Mouse (Mus musculus) T-helper 2 cell (primary cell): ENCODE data around the gene Cdc42bpa.

ENCODE experiments used
- in situ Hi-C: fragments of 300-600 bp; cut with MboI, MseI; formaldehyde crosslinking; loops from one replicate; pipeline ENCODE4 v1.15.1; 2025; ENCODE audit warnings: high pct_unique_total_duplicates

Cdc42bpa gene

DNA sequence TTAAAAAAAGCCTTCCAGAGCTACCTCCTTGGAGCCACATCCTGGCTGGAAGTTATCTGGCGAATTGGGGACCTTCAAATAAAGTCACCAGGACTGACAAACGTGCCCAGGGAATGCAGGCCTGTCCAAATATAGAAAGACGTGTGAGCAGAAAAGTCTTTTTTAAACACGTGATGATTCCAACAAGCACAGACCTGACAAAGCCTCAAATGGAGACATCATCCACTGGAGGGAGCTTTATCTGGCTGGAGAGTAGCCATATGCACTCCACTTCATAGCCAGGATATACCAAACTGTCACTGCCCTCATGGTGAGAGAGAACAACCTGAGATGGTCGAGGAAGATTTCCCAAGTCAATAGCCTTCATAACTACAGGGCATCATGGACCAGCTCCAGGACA, 225.6 kb downstream of the Cdc42bpa start:
- in situ Hi-C loops, result no loop called here

DNA sequence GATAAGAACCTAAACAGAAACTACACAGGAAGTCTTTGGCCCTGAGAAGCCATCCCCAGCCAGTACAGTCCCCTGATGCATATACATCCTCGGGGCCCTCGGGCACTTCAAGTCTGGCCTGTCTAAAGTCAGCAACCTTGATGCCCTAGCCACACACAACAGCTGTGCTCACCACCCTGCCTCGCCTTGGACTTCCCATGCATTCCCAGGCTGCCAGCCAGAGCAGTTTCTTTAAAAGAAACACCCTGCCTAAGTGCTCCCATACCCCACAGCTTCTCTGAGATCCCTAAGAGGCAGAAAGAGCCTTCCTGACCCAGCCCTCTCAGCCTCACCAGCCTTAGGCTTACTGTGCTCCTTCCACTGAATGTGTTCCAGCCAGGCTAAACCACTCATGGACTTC, 226.1 kb downstream of the Cdc42bpa start:
- in situ Hi-C loops, result no loop called here

DNA sequence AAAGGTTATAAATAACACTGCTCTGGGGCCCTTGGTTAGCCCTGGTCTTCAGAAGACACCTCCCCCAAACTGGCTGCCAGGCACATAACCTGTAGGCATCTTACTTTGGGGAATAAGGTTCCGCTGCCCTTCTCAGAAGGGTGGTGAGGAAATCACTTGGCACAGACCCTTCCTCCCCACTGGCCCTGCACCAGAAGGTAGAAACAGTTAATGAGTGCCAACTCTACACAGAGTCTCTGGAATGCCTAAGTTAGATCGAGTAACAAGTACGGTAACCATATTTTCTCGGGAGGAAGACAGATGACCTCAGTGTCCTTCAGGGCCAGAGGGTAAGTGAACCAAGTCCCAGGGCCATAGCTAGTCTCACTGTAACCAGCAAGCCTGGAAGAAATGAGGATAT, 228.7 kb downstream of the Cdc42bpa start:
- in situ Hi-C loops, result no loop called here

DNA sequence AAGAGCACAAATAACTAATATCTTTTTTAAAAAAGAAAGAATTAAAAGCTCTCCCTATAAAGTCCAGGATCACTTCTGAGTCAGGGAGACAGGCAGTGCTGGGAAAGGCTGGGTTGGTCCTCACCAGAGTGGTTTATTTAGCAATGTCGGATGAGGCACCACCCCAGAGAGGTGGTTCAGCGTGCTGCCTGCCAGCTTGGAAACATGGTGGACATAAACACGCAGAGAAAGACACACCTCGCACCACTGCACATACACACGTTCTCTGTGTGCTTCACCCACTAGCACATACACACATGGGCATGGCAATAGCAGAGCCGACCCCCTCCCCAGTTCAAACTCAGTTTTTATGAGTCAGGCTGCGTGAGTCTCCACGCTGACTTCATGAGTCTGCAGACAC, 230.8 kb downstream of the Cdc42bpa start:
- in situ Hi-C loops, result no loop called here

DNA sequence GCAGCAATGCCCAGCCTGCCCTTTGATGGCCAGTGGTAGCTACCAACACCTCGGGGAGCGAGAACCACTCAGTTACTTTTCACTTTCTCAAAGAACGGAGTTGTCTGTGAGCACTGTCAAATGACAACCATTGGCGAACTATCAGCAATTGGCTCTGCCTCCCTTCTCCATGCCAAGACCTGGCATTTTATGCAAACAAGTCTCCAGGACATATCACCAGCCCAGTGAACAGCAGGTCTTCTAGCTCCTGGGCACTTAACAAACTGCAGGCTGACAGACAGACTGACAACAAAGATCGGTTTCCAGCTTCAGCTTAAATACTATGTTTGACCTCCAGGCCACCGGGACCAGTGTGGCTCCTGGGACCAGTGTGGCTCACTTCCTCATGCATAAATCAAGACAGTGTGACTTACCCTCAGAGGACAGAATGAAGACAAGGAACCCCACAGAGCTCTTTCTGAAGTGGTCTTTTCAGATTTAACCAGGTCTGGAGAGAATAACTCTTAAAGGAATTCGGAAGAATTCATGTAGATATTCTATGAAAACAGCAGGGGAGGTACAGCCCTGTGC, 231.5 kb downstream of the Cdc42bpa start:
- in situ Hi-C loops, result no loop called here

DNA sequence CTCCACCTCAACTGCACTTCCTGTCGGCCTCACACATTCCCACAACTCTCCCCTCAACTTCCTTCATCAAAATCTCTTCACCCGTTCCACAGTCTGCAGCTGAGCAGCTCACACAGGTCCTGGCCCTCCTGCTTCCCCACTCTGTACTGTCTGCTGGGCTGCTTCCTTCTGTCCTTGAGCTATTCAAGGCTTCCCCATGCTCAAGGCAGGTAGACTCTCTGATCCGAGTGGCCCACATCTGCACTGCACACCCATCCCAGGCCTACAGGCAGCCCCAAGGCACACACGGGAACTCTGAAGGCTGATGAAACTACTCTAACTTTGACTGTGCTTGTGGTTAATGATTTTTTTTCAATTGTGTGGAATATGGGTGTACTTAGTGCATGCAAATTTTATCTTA, 232.6 kb downstream of the Cdc42bpa start:
- in situ Hi-C loops, result no loop called here

DNA sequence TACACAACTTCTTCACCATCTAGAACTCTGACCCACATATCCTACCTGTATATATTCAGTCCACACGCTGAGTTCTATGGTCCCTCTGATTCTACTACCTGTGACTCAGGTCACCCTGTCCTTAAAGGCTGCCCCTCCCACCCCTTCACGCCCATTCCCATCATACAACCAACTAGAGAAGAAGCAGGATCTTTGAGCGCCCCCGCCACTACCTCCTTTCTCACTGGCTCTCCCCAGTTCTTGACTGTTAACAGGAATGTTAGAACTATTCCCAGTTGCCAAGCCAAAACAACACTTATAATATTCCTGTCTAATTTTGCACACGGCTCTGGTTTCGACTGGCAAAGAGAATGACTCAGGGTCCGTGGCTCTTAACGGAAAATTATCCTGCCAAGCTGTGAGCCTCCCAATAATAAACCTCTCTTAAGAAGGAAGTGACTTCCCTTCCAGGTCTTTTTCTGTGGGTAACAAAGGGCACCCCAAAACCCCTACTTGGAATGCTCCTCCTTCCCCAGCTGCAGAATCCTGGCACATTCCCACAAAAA, 233.2 kb downstream of the Cdc42bpa start:
- in situ Hi-C loops, result no loop called here

DNA sequence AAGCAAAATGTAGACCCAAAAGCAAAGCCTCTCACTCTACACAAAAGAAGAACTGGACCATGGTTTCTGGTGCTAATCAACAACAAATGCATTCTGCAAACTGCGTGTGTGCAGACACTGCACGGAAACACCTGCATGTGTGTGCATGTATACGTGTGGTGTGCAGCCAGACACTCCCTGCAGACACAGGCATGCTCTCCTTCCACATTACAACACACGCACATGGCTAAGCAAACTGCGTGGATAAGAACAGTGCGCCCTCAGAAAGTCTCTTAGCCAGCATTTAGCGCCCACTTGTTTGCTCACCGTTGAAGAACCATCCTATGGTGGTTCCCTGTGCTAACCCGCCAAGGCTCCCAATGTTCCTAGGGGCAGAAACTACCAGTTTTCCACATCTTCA, 233.8 kb downstream of the Cdc42bpa start:
- in situ Hi-C loops, result no loop called here

DNA sequence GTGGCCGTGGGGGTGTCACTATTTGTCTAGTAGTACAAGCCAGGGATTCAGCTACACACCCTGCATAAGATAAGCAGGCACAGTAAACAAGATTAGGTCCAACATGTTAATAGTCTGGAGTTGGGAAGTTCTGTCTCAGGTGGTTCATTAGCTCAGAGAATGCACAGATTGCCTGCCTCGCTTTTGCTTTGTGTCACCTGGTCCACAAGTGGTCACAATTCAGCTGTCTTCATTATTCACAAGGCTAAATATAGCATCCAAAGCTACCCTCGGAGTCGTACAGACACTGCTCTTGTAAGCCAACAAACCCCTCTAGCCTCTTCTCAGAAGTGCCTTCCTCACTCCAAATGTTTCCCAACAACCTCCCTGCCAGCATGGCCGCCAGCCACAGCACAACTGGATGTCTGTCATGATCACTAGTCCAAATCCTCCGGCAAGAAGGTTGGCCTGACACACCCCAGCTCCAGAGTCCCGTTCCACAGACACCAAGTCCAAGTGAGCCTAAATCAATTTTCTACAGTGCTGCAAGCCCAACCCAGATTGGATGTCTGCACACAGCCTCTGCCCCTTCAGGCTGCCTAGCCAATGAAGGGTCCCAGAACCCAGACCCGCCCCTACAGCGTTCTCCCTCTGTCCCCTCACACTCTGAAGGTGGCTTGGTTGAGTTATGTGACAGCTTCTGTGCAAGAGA, 234.7 kb downstream of the Cdc42bpa start:
- in situ Hi-C loops, result no loop called here

DNA sequence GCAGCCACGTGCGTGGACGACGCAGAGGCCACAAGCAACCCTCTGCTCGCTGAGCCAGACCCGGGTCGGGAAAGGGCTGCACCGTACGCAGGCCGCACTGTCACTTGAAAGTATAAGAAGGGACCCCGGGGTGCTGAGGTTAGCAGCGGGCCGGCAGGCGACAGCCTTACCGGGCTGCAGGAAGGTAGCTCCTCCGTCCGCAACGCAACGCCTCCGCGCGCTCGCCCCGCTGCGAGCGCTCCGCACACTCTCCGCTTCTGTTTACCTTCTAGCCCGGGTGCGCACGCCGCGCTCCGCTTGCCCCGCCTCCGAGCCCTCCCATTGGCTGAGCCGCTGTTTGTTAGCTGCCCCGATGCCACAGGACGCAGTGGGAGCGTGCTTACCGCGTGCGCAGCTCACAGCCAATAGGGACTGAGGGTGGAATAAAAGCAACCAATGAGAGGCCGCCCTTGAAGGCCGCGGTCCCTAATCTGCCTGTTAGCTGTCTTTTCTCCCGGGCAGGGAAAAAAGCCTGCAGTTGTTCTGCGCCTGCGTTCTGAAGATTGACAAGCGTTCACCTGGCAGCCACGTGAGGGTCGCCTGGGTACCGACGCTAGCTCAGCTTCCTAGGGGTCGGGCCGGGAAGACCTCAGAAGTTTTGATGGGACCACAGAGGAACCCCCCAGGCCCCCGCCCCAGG, 235.6 kb downstream of the Cdc42bpa start:
- in situ Hi-C loops, result no loop called here

DNA sequence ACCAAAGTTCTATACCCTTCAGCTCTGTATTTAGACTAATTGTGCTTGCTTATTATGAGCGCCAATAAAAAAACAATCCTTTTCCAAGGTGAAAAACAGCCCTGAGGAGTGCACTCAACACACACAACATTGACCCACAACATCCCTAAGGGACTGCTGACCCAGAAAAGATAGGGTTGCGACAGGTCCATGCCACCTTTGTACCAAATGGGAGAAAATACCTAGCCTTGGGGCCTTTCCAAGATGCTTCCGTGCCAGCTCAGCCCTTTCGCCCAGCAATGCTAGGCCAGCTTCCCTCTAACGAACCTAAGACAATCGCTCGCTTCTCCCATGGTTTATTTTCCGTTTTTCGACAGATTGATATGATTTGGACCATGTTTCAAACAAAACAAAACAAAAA, 236.2 kb downstream of the Cdc42bpa start:
- in situ Hi-C loops, result no loop called here

DNA sequence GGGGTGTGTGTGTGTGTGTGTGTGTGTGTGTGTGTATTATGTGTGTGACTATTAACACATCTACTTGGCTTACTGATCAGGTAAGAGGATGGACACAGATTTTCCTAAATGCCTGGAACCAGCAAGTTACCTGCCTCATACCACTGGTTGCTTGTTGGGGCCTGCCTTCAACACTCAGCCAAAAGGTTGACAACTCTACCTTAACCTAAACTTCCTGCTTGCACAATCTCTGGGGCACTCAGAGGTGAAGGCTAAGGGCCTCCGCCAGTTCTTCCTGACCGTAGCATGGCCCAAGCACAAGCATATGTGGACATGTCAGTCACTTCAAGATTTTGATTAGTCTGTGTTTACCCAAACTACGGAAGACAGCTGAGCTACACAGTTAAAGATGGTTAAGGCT, 237.7 kb downstream of the Cdc42bpa start:
- in situ Hi-C loops, result no loop called here

DNA sequence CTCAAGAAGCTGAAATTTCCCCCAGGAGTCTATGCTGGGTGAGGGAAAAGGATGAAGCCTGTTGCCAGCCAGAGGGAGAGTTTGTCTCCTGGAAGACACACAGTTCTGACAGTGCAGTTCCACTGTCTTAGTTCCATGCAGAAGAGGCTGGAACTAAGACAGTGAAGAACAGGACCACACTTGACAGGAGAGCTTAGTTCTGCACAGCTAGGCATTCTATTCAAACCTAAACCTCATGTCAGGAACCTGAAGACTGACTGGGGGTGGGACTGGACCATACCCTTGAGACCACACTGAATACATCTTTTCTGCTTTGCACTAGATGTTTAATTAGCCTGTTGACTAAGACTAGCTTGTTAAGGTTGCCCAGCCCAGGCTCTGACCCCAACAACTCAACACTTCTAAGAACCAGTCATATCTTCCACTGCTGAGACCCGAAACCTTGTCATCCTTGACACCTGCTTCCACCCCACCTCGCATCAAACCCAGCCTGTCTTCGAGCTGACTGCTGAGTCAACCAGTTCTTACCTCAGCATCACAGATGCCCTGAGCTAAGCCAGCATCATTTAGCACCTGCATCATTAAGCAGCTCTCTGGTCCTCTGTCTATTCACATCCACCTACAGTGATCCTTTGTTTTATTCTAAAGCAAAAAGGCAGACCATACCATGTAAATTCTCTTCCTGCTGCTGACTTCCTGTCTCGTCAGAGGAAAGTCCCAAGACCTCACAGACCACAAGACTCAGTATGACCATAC, 238.9 kb downstream of the Cdc42bpa start, which contains the start of gene Coq8a:
Coq8a (minus strand) TSS at position 644 of the 756 bp plus-strand sequence.
- in situ Hi-C loops, result no loop called here

DNA sequence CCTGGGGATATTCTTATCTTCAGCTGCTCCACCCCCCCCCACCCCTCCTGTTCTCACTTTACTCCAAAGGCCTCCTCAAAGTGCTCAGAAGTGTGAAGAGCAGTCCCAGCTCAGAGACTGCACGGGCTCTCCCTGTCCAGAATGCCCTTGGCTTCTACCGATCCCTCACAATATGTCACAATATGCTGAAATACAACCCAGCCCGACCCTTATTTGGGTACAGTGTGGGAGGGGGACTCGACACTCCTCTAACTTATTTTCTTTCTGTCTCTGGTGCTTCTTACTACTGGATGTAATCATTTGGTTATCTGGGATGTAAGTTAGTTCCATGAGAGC, 239.4 kb downstream of the Cdc42bpa start:
- in situ Hi-C loops, result no loop called here

DNA sequence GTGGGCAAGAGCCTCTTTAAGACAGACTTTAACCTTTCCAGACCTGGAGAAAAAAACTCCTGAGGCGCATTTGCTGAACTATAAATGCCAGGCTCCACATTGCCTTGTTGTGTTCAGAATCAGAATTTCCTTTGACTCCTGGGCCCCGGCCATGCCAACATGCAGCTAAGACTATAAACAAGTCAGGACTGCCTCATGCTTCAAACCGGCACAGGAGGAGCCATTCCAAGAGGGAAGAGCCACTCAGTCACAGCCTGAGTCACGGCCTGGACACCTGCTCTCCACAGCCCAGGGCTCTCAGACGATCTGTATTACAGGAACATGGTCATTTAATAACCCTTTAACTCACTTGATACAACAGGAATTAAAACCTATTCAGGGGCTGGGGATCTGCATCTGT, 240.4 kb downstream of the Cdc42bpa start:
- in situ Hi-C loops, result no loop called here

DNA sequence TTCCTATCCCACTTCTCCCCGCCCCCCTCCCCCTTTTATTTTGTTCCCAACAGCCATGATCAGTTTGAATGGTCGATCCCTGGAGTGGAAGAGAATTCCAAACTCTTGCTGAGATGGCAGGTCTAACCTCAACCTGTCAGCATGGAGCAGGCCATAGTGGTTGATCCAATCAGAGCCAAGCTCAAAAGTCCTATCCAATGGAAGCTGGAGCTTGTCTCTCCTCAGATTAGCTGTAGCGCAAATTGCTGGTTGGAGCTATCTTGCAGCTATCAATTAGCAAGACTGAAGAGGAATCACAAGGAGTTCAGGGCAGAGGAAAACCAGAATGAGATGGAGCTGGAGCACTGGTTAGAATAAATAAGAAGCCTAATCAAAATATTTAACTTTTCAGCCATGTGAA, 248.1 kb downstream of the Cdc42bpa start:
- in situ Hi-C loops, result no loop called here

DNA sequence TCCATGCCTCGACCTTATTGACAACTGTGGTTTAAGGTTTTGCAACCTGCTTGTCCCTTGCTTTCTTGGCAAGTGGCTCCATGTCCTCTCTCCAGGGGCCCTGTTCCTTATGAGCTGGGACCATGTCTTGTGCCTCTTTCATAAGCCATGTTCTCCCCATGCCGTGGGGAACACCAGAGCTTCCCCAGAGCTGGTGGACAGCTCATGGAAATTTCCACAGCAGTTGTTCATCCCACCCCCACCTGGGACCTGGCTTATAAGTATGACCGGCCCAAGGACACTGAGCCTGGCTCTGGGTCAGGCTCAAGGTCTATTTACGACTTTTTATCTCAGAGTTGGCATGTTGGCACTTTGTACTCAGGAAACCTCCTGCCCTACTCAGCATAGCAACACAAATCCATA, 249.8 kb downstream of the Cdc42bpa start:
- in situ Hi-C loops, result no loop called here

DNA sequence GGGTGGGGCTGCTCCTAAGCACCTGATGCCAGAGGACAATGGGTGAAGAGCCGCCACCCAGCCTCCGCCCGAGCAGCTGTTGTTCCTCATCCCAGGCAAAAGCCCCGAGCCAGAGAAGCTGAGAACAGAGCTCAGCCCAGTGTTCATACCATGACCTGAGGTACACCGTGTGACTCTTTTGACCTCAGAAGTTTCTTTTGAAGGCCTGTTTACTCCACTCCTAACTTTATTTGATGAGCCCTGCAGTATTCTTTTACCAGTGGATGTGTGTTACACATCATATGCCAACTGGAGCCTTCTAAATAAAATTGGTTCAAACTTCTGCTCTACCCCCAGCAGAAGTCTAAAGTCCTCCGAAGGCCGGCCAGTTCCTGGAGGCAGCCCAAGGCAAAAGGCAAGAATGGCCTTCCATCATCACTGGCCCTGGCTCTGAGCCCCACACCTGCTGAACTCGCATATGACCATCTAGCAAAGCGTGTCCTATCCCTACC, 250.6 kb downstream of the Cdc42bpa start:
- in situ Hi-C loops, result no loop called here

DNA sequence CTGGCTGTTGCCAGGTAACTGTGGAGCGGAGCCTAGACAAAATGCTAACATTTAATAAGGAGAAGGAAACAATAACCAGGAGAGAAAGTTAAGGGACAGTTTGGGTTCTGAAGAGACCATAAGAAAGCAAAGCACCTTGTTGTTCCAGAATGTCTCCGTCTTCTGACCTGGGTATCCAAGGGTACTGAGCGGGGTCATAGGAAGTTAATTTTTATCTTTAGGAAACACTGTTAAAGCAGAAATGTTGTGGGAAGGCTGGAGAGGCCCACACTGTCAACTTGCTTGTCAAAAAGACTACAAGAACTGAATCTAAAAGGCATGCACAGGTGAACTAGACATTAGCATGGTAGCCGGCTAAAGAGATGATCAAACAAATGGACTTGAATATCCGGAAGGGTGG, 252.6 kb downstream of the Cdc42bpa start:
- in situ Hi-C loops, result no loop called here

DNA sequence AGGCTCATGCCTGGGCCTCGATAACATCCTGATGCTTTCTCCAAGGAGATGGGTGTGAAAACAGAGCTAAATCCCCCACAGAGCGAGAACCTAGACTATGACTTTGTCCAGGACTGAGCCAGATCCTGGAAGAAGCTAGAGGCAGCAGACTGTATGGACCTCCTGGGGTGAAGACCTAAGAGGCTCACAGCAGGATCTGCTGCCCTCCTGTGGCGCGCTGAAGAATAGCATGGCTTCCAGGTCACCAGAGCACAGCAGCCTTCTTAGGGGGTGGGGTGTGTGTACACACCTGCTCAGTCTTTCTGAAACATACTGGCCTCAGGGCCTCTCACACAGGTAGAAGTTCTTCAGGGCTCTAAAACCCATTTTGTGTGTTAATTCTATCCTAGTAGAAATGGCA, 254.8 kb downstream of the Cdc42bpa start:
- in situ Hi-C loops, result loop anchor here (5.0 kb wide), 2 partner anchors 38 to 348 kb away; no protein-coding TSS in a partner anchor
